ENCODE assay signal across 21 mouse cellular contexts in genomic region chr13:29148616-29149015, GRCm38 (mm10).
DNase-seq lines count a peak whose midpoint lies in the region; ATAC-seq lines count a peak whose summit lies in the region.
"Had no signal": no experiment of that assay in that cellular context is flagged by ENCODE, and none has a peak within 500 bp of the region (broad histone marks: within the 10 kb centered on the region; RNA-seq: fewer than 3 reads in every experiment).

No protein-coding gene starts in this region.

- H3K4me3 ChIP-seq in forebrain, embryonic 13.5 days, result no peak overlapping the region
- H3K4me3 ChIP-seq: embryonic facial prominence, embryonic 12.5 days; heart, embryonic 13.5 days; hindbrain, embryonic 12.5 days had no signal

- H3K4me2 ChIP-seq in forebrain, embryonic 13.5 days, result no peak overlapping the region
- H3K4me2 ChIP-seq: embryonic facial prominence, embryonic 12.5 days; heart, embryonic 13.5 days; hindbrain, embryonic 12.5 days had no signal

- H3K9ac ChIP-seq in forebrain, embryonic 13.5 days, result no peak overlapping the region
- H3K9ac ChIP-seq: embryonic facial prominence, embryonic 12.5 days; heart, embryonic 13.5 days; hindbrain, embryonic 12.5 days had no signal

- ATAC-seq in frontal cortex, adult (ENCODE audit: low TSS enrichment), result peak; percentile 88
- ATAC-seq in forebrain, embryonic 13.5 days, result no peak
- ATAC-seq in granulocyte monocyte progenitor cell, adult 5-6 weeks (replicated peaks; ENCODE audit: poor library complexity, severe bottlenecking), result no peak
- ATAC-seq: forebrain, embryonic 16.5 days; hindbrain, embryonic 16.5 days; inflammation-experienced regulatory T-cells, adult 6 months; intestine, postnatal 0 days had no signal

- H3K27ac ChIP-seq in forebrain, embryonic 13.5 days, result no peak overlapping the region
- H3K27ac ChIP-seq: embryonic facial prominence, embryonic 12.5 days; heart, embryonic 13.5 days; hindbrain, embryonic 12.5 days had no signal

- H3K9me3 ChIP-seq in forebrain, embryonic 13.5 days (replicated peaks), result no peaks in the 10 kb centered on the region
- H3K9me3 ChIP-seq: embryonic facial prominence, embryonic 12.5 days; heart, embryonic 13.5 days; hindbrain, embryonic 12.5 days had no signal

- DNase-seq in frontal cortex, postnatal 10 days (ENCODE audit: low spot score in 2 of 2), result no peak
- peak; percentile 61 for DNase-seq in 3T3-L1 (ENCODE audit: low read depth, low spot score)
- peak; percentile 9 for DNase-seq in NIH3T3 (ENCODE audit: low read depth)
- peak; percentile 20 for DNase-seq in brain, adult 2 months (ENCODE audit: low read depth, low spot score)
- DNase-seq: cerebellum, adult 11-12 months; cerebellum, adult 9-10 months; cerebellum, postnatal 25 days; gastrocnemius, postnatal 36 days; heart, postnatal 36 days; kidney, adult 8-10 months had no signal

- H3K27me3 ChIP-seq in forebrain, embryonic 13.5 days, result no peaks in the 10 kb centered on the region
- H3K27me3 ChIP-seq: CH12.LX; embryonic facial prominence, embryonic 12.5 days; heart, embryonic 13.5 days; hindbrain, embryonic 12.5 days had no signal

- WGBS in forebrain, embryonic 13.5 days, result 94% methylated on average over 9 of the region's 9 CpGs

- H3K4me1 ChIP-seq in forebrain, embryonic 13.5 days, result no peaks in the 10 kb centered on the region
- H3K4me1 ChIP-seq: embryonic facial prominence, embryonic 12.5 days; heart, embryonic 13.5 days; hindbrain, embryonic 12.5 days had no signal

- H3K36me3 ChIP-seq in forebrain, embryonic 13.5 days (ENCODE audit: poor library complexity, severe bottlenecking), result no peaks in the 10 kb centered on the region
- H3K36me3 ChIP-seq: embryonic facial prominence, embryonic 12.5 days; heart, embryonic 13.5 days; hindbrain, embryonic 12.5 days had no signal

Comparison
In these comparisons a context has a peak if more than half of its experiments do, and no peak if none do; other contexts are left out.
1. DNase-seq: peak in 3T3-L1 (single experiment), NIH3T3 (single experiment) and brain, adult 2 months (single experiment); none in frontal cortex, postnatal 10 days (0 of 2).